Mouse (Mus musculus) kidney, postnatal 0 days (tissue): ENCODE measurements around the gene Slc2a1. TPM values are rescaled to one million over a fixed set of nuclear protein-coding genes. Genes with fewer than 3 reads are reported as not detected.

Experiments used
- ATAC-seq: fragments of 200-750 bp; cut with Nextera tagmentation; replicated peaks from 2 replicates; pipeline ENCODE4 v1.8.0; 2017; ENCODE audit warnings: low read depth, moderate number of reproducible peaks, moderate TSS enrichment, moderate library complexity; ENCODE audit not compliant: low FRiP score
- DNase-seq: peaks from one replicate; pipeline ENCODE4 v3.0.0-alpha.2; 2016; ENCODE audit warnings: low spot score
- H3K27ac ChIP-seq: fragments of 300-500 bp; sonication (generic); 2 replicates; pipeline ENCODE4 v1.5.1; 2014; ENCODE audit warnings: mild to moderate bottlenecking
- H3K27me3 ChIP-seq: fragments of 300-500 bp; sonication (generic); 2 replicates; pipeline ENCODE4 v1.6.1; 2014; ENCODE audit warnings: low read length, mixed read lengths; ENCODE audit not compliant: insufficient read depth
- H3K36me3 ChIP-seq: fragments of 300-500 bp; sonication (generic); 2 replicates; pipeline ENCODE4 v1.6.1; 2014; ENCODE audit warnings: low read length, mixed read lengths; ENCODE audit not compliant: insufficient read depth
- H3K4me1 ChIP-seq: fragments of 300-500 bp; sonication (generic); replicated peaks from 2 replicates; pipeline ENCODE4 v1.6.1; 2014; ENCODE audit warnings: antibody characterized with exemption, low read length, mixed read lengths; ENCODE audit not compliant: insufficient read depth
- H3K4me2 ChIP-seq: fragments of 300-500 bp; sonication (generic); 2 replicates; pipeline ENCODE4 v1.6.1; 2014; ENCODE audit warnings: mild to moderate bottlenecking, low read length, moderate library complexity, mixed read lengths
- H3K4me3 ChIP-seq: fragments of 300-500 bp; sonication (generic); replicated peaks from 2 replicates; pipeline ENCODE4 v1.5.1; 2014; ENCODE audit warnings: low read depth, low read length
- H3K9ac ChIP-seq: fragments of 300-500 bp; sonication (generic); 2 replicates; pipeline ENCODE4 v1.6.1; 2014; ENCODE audit warnings: low read depth, low read length
- H3K9me3 ChIP-seq: fragments of 300-500 bp; sonication (generic); replicated peaks from 2 replicates; pipeline ENCODE4 v1.6.1; 2016; ENCODE audit warnings: low read length, inconsistent platforms, mixed read lengths
- CTCF ChIP-seq: IDR thresholded peaks from 2 replicates; pipeline ENCODE4 v1.5.1; 2016; ENCODE audit warnings: antibody characterized with exemption, low read depth, mild to moderate bottlenecking, moderate library complexity
- WGBS: fragments of 180-500 bp; shearing (Covaris S2); extraction: QIAGEN DNeasy Blood & Tissue Kit; methylation state at CpG from one replicate; pipeline ENCODE4 v1.1.7; 2014; 5-methylcytosine and 5-hydroxymethylcytosine counted together
- polyA plus RNA-seq: library from polyadenylated mRNA; unstranded; fragments of >200 nt; fragmentation: Nextera tagmentation; extraction: Ambion mirVana; gene quantifications from 2 replicates; pipeline ENCODE4 v1.2.1, GENCODE M21; 2015

The Slc2a1 gene
- 57.5 and 58.0 TPM in 2 replicates for polyA plus RNA-seq

GRCm38 (mm10) chr4:119108495-119109408, at the start of gene Slc2a1:
TSS of gene Slc2a1 (plus strand) at chr4:119108711.
- H3K36me3 ChIP-seq: peaks cover 4% of the 10 kb centered on the region; the same call in 1 of the 2 replicates
- peak within 1 kb of the TSS; percentile 93 for H3K27ac ChIP-seq
- peak; percentile 93 for ATAC-seq
- H3K9ac ChIP-seq: peak within 1 kb of the TSS; percentile 83
- TF ChIP-seq CTCF: peak; percentile 56
- peak within 1 kb of the TSS; percentile 81 for H3K4me2 ChIP-seq
- peak within 1 kb of the TSS; percentile 87 for H3K4me3 ChIP-seq
- H3K9me3 ChIP-seq: no peaks in the 10 kb centered on the region
- 1% methylated on average over 82 of the region's 88 CpGs for WGBS
- H3K4me1 ChIP-seq: peaks cover 16% of the 10 kb centered on the region
- DNase-seq: peak; percentile 96
- no peaks in the 10 kb centered on the region for H3K27me3 ChIP-seq

DNA sequence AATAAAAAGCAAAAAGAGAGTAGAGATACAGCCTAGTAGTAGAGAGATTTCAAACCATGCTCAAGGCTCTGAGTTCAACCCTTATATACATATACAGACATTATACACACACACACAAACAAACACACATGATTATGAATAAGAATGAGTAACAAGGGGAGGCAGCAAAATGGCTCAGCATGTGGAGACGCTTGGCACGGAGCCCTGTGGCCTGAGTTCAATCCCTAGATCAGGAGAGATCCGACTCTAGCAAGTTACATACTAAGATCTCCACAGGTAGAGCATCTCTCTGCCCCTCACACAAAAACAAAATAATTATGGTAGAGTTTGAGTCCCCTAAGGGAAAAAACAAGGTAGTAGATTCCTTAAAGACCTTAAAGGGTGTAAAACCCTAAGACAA, 41.7 kb upstream of the Slc2a1 start:
- ATAC-seq (no peak), DNase-seq (no peak)
- no peak overlapping the region for H3K4me2 ChIP-seq
- no peaks in the 10 kb centered on the region for H3K36me3 ChIP-seq
- no peaks in the 10 kb centered on the region for H3K9me3 ChIP-seq
- no peak overlapping the region for H3K4me3 ChIP-seq
- WGBS: 87% methylated on average over 3 of the region's 3 CpGs
- no peaks in the 10 kb centered on the region for H3K27me3 ChIP-seq
- no peak overlapping the region for H3K9ac ChIP-seq
- no peak for TF ChIP-seq CTCF
- no peak overlapping the region for H3K27ac ChIP-seq
- H3K4me1 ChIP-seq: peaks cover 2% of the 10 kb centered on the region

DNA sequence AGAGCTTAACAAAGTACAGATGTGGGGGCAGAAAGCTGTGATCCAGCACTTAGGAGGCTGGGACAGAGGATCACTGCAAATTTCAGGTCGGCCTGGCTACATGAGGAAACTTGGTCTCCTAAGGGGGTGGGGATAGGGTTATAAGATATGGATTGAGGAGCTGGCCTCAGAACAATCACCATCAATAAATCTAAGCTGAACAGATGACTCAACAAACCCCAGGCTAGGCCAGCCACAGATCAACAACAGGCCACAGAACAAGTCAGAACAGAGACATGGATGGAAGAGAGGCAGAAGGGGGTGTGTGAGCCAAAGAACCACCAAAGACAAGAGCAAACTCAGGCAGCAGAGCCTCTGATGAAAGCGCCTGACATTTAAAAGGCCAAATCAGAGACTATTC, 41.3 kb upstream of the Slc2a1 start:
- H3K9ac ChIP-seq: no peak overlapping the region
- ATAC-seq (no peak), DNase-seq (no peak)
- no peak for TF ChIP-seq CTCF
- H3K27me3 ChIP-seq: no peaks in the 10 kb centered on the region
- H3K4me1 ChIP-seq: peaks cover 6% of the 10 kb centered on the region
- 65% methylated on average over 2 of the region's 2 CpGs for WGBS
- H3K4me2 ChIP-seq: no peak overlapping the region
- H3K4me3 ChIP-seq: no peak overlapping the region
- H3K36me3 ChIP-seq: no peaks in the 10 kb centered on the region
- H3K27ac ChIP-seq: no peak overlapping the region
- H3K9me3 ChIP-seq: no peaks in the 10 kb centered on the region

DNA sequence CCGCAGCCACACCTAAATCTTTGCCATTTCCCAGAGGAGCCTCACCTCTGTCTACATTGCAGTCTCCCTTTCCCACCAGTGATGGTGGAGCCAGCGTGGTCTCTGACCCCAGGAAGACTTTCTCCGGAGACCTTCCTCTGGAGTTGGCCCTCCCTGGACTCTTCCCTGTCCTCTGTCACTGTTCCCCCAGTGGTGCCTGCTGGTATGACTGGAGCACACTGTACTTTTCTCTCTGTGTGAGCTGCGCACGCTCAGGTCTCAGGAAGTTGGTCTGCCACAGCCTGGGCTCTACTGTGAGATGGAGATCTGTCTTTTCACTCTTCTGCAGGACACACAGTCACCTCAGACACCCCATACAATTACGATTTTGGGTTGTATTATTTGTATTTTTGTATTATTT, 39.6 kb upstream of the Slc2a1 start:
- peak; percentile 34 for DNase-seq

DNA sequence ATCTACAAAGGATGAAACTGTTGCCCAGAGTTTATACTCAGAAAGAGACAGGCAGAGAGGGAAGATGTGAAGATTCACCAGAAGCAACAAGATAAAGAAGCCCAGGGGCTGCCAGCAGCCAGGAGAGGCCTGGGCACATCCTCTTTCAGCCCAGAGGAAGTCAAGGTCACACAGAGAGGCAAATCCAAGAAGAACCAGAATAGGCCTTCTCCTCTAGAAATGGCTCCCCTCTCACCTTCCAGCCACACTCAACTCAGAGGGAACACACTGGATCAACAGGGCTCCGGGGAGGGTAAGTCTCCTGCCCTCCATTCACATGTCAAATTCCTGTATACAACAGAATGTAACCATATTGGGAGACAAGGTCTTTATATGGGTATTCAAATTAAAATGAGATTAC, 38.3 kb upstream of the Slc2a1 start:
- Histone ChIP-seq H3K4me2 (no peak overlapping the region), H3K36me3 (no peaks in the 10 kb centered on the region), H3K4me1 (peaks cover 14% of the 10 kb centered on the region), H3K4me3 (no peak overlapping the region), H3K27me3 (no peaks in the 10 kb centered on the region), H3K9me3 (no peaks in the 10 kb centered on the region), H3K27ac (no peak overlapping the region), H3K9ac (no peak overlapping the region)
- ATAC-seq (no peak), DNase-seq (no peak)
- TF ChIP-seq CTCF: no peak
- WGBS: 86% methylated on average over 1 of the region's 1 CpGs

More for the DNA sequence above, 39.6 kb upstream of the Slc2a1 start:
- H3K27ac ChIP-seq: no peak overlapping the region
- H3K36me3 ChIP-seq: no peaks in the 10 kb centered on the region
- H3K9ac ChIP-seq: no peak overlapping the region
- no peaks in the 10 kb centered on the region for H3K9me3 ChIP-seq
- peak; percentile 45 for TF ChIP-seq CTCF
- H3K4me1 ChIP-seq: peaks cover 14% of the 10 kb centered on the region
- no peak overlapping the region for H3K4me2 ChIP-seq
- no peak for ATAC-seq
- 69% methylated on average over 6 of the region's 6 CpGs for WGBS
- H3K27me3 ChIP-seq: no peaks in the 10 kb centered on the region
- no peak overlapping the region for H3K4me3 ChIP-seq

- DNase-seq (no peak), ATAC-seq (no peak)
- Histone ChIP-seq H3K4me3 (no peak overlapping the region), H3K36me3 (no peaks in the 10 kb centered on the region), H3K4me1 (peaks cover 14% of the 10 kb centered on the region), H3K27me3 (no peaks in the 10 kb centered on the region), H3K4me2 (no peak overlapping the region), H3K9ac (no peak overlapping the region), H3K27ac (no peak overlapping the region), H3K9me3 (no peaks in the 10 kb centered on the region)
- WGBS: 44% methylated on average over 16 of the region's 16 CpGs
- TF ChIP-seq CTCF: no peak
Measured at GRCm38 (mm10) chr4:119070959-119071647, 37.4 kb upstream of the Slc2a1 start.
